Mouse (Mus musculus) mouse trophoblast stem cell (cell line): ENCODE results near the gene Med20.
"Not testable (repeated sequence)": the region's sequence is repeated elsewhere in the genome, so short reads cannot be mapped to it uniquely, and the experiment has no call there.

ENCODE experiments used
- in situ Hi-C, 2 experiments: fragments of 300-500 bp; cut with MseI, MboI; formaldehyde crosslinking; loops; 2 replicates in 1 of 2; 3 replicates in 1 of 2; pipeline ENCODE4 v1.15.1; 2025

Med20 gene

GRCm38 (mm10) chr17:47625088-47625487 is 13.7 kb downstream of the Med20 start:
- in situ Hi-C loops = no loop called here

DNA sequence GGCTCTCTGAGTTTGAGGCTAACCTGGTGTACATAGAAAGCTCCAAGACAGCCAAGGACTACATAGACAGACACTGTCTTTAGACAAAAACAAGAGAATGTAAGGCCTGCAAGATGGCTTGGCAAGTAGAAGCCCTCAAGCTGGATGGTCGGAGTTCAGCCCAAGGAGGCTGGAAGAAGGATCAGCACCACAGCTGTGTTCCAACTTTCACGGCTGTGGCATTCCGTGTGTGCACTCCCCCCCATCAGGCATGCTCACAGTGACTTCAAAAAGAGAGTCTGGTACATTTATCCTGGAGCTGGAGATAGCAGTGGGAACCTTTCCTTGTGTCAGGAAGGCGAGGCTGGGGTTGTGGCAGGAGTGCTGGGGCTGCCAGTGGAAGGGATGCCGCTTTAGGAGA is 14.6 kb downstream of the Med20 start:
- in situ Hi-C loops = no loop called here

DNA sequence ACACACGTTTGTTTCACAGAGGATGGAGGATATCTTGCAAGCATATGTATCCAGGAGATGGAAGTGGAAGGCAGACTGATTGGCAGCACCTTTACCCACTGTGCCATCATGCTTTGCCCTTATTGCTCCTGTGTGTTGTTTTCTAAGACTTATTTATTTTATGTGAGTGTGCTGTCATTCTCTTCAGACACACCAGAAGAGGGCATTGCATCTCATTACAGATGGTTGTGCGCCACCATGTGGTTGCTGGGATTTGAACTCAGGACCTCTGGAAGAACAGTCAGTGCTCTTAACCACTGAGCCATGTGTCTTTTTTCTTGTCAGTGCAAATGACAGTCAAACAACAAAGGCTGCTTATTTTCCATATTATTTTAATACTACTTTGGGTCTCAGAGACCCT is 16.4 kb downstream of the Med20 start:
- in situ Hi-C loops = no loop called here

DNA sequence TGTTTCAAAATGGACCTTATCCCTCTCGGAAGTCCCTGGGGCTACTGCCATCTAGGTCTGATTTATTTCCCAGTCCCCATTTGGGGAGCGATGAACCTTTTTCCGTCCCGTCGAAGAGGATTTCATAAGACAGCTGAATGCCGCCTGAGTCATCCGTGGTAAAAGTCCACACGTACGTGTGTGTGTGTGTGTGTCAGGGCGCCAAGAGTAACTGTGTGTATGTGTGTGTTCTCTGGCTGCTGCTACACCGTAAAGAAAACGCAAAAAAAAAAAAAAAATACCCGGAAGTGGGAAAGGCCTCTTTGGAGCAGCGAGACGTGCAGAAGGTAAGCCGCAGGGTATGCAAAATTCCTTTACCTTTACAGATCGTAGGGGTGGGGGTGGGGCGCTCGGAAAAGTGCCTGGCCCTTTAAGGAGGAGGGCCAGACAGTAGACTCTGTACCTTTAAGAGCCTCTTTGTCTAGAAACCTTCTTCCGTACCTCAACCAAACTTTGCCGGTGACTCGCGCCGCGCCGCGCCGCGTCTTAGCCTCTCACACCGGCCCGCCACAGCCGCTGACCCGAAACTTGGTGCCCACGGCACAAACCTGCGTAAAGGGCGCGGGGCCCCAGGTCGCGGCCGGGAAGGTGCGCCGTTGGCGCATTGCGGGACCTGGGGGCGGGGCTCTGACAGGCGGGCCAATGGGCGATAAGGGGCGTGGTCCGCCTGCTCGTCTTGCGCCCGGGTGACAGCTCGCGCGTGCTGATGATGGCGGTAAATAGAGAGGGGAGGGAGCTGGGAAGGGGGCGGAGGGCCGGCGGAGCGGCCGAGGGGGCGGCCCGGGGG is 17.7 kb downstream of the Med20 start:
- in situ Hi-C loops = no loop called here

- in situ Hi-C loops = no loop called here
These were observed 18.6 kb downstream of the Med20 start for GRCm38 (mm10) chr17:47629717-47630677.

GRCm38 (mm10) chr17:47630678-47631065 is 19.3 kb downstream of the Med20 start, which contains the start of gene Usp49:
TSS of gene Usp49 (plus strand) at chr17:47630690.
- in situ Hi-C loops = no loop called here

GRCm38 (mm10) chr17:47632181-47632840 is 20.9 kb downstream of the Med20 start:
- in situ Hi-C loops = no loop called here

- in situ Hi-C loops = no loop called here
These were observed 22.8 kb downstream of the Med20 start for GRCm38 (mm10) chr17:47633999-47634770.

DNA sequence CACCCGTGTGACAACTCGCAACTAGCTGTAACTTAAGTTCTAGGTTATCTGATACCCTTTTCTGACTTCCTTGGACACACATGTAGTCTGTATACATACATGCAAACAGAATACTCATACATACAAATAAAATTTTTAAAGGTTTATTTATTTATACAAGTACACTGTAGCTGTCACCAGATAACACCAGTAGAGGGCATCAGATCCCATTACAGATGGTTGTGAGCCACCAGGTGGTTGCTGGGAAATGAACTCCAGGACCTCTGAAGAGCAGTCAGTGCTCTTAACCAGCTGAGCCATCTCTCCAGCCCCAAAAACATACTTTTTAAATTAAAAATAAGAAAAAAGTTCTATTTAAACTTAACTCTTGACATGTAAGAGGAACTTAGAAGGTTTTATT is 31.6 kb downstream of the Med20 start:
- in situ Hi-C loops = loop anchor here in 1 of 2 experiments (5.0 kb wide), 1 partner anchor 34 kb away; no protein-coding TSS in a partner anchor

GRCm38 (mm10) chr17:47646683-47647082 is 35.3 kb downstream of the Med20 start:
- in situ Hi-C loops = no loop called here

DNA sequence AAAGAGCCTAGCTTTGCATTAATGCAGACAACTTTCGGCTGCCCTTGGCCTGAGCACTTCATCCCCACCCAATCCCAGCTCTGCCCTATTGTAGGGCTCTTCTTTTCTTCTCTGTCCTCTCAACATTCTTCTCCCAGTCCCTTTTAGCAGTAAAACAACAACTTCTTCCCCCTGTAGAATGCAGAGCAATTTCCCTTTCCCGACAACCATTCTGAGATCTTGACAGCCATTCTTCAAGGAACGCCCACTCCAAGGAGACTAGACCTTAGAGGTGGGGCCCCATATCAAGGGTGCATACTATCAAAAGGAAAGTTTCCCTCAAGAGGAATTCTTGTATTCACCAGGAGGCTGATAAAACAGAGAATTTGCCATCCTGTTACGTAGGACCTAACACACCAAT is 37.6 kb downstream of the Med20 start:
- in situ Hi-C loops = no loop called here

GRCm38 (mm10) chr17:47651953-47652352 is 40.6 kb downstream of the Med20 start:
- in situ Hi-C loops = no loop called here

GRCm38 (mm10) chr17:47654346-47654745 is 43.0 kb downstream of the Med20 start:
- in situ Hi-C loops = not testable (repeated sequence)

GRCm38 (mm10) chr17:47655697-47656096 is 44.3 kb downstream of the Med20 start:
- in situ Hi-C loops = no loop called here

- in situ Hi-C loops = no loop called here
These were observed 46.5 kb downstream of the Med20 start for GRCm38 (mm10) chr17:47657901-47658300.

GRCm38 (mm10) chr17:47658741-47659243 is 47.4 kb downstream of the Med20 start:
- in situ Hi-C loops = no loop called here

DNA sequence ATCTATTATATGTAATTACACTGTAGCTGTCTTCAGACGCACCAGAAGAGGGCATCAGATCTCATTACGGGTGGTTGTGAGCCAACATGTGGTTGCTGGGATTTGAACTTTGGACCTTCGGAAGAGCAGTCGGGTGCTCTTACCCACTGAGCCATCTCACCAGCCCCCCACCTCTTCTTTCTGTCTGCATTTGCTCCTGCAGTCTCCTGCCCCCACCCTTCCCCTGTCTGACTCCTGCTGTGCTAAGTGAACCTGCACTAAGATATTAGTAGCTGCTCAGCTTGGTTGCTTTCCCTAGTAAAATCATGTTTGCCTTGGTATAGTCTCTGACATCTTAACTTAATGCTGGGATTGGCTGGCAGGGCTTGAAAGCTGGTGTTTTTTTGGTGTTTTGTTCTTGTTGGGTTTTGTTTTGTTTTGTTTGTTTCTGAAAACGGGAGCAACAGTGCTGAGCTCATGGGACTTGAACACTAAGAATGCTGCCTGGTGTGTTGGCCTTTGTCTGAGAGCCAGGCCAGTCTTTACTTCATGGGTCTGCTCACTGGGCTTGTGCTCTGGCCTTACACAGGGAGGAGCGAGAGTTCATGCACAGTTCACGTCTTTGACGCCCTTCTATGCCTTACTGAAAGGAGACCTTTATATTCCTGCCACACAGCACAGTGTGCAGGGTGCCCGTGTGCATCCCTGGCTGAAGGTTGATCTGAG is 51.8 kb downstream of the Med20 start:
- in situ Hi-C loops = no loop called here

DNA sequence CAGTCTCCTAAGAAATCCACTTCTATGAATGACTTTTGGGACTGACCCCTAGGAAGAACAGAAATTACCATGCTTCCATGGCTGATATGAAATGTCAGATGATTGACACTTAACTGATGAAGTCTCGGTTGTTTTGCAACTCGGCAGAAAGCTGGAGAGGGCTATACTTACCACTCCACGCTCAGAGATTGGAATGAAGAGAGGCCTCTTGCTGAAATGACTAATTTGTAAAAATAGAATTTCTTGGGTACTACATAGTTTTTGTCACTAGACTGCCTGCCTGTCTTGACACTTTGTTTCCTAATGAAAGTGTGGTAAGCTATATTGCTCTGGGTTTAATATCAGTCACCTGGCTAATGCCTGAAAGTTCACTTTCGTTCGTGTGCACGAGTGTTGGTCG is 53.1 kb downstream of the Med20 start:
- in situ Hi-C loops = no loop called here

- in situ Hi-C loops = no loop called here
These were observed 57.8 kb downstream of the Med20 start for GRCm38 (mm10) chr17:47669166-47669565.

- in situ Hi-C loops = no loop called here
These were observed 60.6 kb downstream of the Med20 start for GRCm38 (mm10) chr17:47671988-47672310.
